Mouse (Mus musculus) embryonic fibroblast, embryonic 13.5 days (primary cell): ENCODE measurements around the gene Prg3. TPM values are rescaled to one million over a fixed set of nuclear protein-coding genes. Genes with fewer than 3 reads are reported as not detected.

Source experiments
- H3K27ac ChIP-seq: 2 replicates; pipeline ENCODE4 v1.5.1; 2012; ENCODE audit warnings: low read length, control low read depth, inconsistent platforms; ENCODE audit not compliant: insufficient read depth
- H3K4me1 ChIP-seq: 2 replicates; pipeline ENCODE4 v1.6.1; 2011; ENCODE audit warnings: low read length; ENCODE audit not compliant: control insufficient read depth, insufficient read depth
- H3K4me3 ChIP-seq: 2 replicates; pipeline ENCODE4 v1.5.1; 2011; ENCODE audit warnings: mild to moderate bottlenecking, control low read depth, low read length; ENCODE audit not compliant: insufficient read depth
- CTCF ChIP-seq: IDR thresholded peaks from 2 replicates; pipeline ENCODE4 v1.5.1; 2011; ENCODE audit warnings: mild to moderate bottlenecking, control low read depth, low read length, moderate library complexity, borderline replicate concordance; ENCODE audit not compliant: insufficient read depth
- POLR2A ChIP-seq: IDR thresholded peaks from 2 replicates; pipeline ENCODE4 v1.6.1; 2011; ENCODE audit warnings: low read depth, mild to moderate bottlenecking, control low read depth, low read length, moderate library complexity
- polyA plus RNA-seq: library from polyadenylated mRNA; stranded (reverse); fragments of >200 nt; gene quantifications from 2 replicates; pipeline ENCODE4 v1.2.4, GENCODE M21; 2011; ENCODE audit warnings: low read depth; ENCODE audit not compliant: missing spikeins, insufficient read length

Gene Prg3
- polyA plus RNA-seq, 1 experiment = not detected

DNA sequence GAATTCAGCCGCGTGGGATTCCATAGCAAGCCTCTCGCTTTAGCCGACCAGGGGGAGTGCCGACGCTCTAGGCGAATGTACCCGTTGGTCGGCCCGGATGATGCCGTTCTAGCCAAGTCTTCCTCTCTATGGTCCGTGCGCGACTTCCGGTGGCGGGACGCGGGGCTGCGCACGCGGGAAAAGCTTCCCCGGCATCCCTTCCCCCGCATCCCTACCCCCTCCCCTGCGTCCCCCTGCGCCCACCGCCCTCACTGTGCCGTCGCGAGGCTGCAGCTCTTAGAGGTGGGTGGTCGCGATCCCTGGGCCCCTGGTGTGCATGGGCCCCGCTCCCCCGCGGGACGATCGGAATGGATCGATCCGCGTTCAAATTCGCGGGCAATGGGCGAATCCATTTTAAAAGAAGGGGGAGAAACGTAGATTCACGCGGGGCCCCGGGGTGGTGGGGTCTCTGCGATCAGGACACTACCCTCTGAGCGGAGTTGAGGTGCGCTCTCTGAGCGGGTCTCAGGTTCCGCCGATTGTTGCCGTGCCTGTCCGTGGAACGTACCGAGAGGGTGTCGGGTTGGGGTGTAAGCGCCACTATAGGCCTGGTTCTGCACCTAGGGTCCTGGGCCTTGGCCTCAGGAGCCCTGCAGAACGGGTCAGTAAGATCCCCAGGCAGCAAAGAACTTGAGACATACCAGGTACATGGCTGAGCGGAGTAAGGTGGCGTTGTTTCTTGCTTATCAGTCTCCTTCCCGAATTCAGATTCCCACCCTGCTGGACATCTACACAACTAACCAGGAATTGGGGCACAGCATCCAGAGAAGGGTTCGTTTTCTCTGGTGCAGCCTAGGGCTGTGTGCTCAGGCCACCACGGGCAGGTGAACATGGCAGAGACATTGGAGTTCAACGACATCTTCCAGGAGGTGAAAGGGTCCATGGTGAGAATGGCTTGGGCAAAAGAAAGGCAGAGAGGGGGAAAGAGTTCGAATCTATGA is 49.3 kb downstream of the Prg3 start, which contains the start of the genes Ssrp1 and P2rx3:
Gene Ssrp1, plus strand, starts transcription at position 188 of the 980 bp plus-strand sequence.
Gene P2rx3, minus strand, starts transcription at position 416 of the 980 bp plus-strand sequence.
- Histone ChIP-seq H3K27ac (peak within 1 kb of the TSS; percentile 41), H3K4me1 (no peaks in the 10 kb centered on the region), H3K4me3 (peak within 1 kb of the TSS; percentile 85)
- TF ChIP-seq POLR2A (peak; percentile 64; the same call in 1 of the 2 replicates), CTCF (no peak)

DNA sequence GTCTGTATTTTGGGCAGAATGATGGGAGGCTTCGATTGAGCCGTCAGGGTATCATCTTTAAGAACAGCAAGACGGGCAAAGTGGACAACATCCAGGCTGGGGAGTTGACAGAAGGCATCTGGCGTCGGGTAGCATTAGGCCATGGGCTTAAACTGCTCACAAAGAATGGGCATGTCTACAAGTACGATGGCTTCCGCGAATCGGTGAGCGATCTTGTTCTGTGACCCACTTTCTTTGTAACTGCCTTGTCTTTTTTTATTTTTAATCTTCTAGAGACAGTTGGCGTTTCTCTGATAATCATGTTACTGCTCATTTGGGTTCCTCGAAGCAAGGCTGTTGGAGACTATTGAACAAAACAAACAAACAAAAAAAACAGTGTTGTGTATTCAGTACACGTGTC is 50.3 kb downstream of the Prg3 start:
- H3K27ac ChIP-seq = no peak overlapping the region
- TF ChIP-seq POLR2A (no peak), CTCF (no peak)
- H3K4me1 ChIP-seq = no peaks in the 10 kb centered on the region
- peak overlapping the region; percentile 85 for H3K4me3 ChIP-seq

Other genes with a start within 250 kb of the Prg3 start
- 2.7 and 4.9 TPM in 2 replicates for gene Gm19426, start 244.6 kb upstream of the Prg3 start, polyA plus RNA-seq
- gene Serping1, start 212.8 kb upstream of the Prg3 start, polyA plus RNA-seq = 27.3 and 40.2 TPM in 2 replicates
- 17.1 and 17.6 TPM in 2 replicates for gene Ube2l6, start 189.4 kb upstream of the Prg3 start, polyA plus RNA-seq
- not detected in 2 replicates for gene Smtnl1, start 165.6 kb upstream of the Prg3 start, polyA plus RNA-seq
- 25.3 and 31.1 TPM in 2 replicates for gene Timm10, start 161.2 kb upstream of the Prg3 start, polyA plus RNA-seq
- gene Slc43a1, start 149.4 kb upstream of the Prg3 start, polyA plus RNA-seq = 6.6 and 8.7 TPM in 2 replicates
- gene Rtn4rl2, start 101.5 kb upstream of the Prg3 start, polyA plus RNA-seq = 1.2 and 1.3 TPM in 2 replicates
- 25.5 and 26.0 TPM in 2 replicates for gene Slc43a3, start 51.6 kb upstream of the Prg3 start, polyA plus RNA-seq
- gene Prg2, start 7.8 kb upstream of the Prg3 start, polyA plus RNA-seq = not detected in 2 replicates
- gene Ssrp1, start 49.0 kb downstream of the Prg3 start, polyA plus RNA-seq = 178 and 208 TPM in 2 replicates
- 4.2 and 5.2 TPM in 2 replicates for gene P2rx3, start 49.2 kb downstream of the Prg3 start, polyA plus RNA-seq
- 118 and 155 TPM in 2 replicates for gene Tnks1bp1, start 59.8 kb downstream of the Prg3 start, polyA plus RNA-seq
- not detected in 2 replicates for gene Aplnr, start 148.0 kb downstream of the Prg3 start, polyA plus RNA-seq
- not detected in 2 replicates for gene Lrrc55, start 209.0 kb downstream of the Prg3 start, polyA plus RNA-seq